Mouse (Mus musculus) CD4-positive, CD25-positive, alpha-beta regulatory T cell (primary cell): ENCODE results near the gene Scel. TPM values are rescaled to one million over a fixed set of nuclear protein-coding genes. Genes with fewer than 3 reads are reported as not detected.

Source experiments
- polyA plus RNA-seq: library from polyadenylated mRNA; unstranded; fragments of 100-300 nt; shearing (Covaris generic); gene quantifications from one replicate; pipeline ENCODE4 v1.2.1, GENCODE M21; 2017

The Scel gene
- polyA plus RNA-seq, result not detected

DNA sequence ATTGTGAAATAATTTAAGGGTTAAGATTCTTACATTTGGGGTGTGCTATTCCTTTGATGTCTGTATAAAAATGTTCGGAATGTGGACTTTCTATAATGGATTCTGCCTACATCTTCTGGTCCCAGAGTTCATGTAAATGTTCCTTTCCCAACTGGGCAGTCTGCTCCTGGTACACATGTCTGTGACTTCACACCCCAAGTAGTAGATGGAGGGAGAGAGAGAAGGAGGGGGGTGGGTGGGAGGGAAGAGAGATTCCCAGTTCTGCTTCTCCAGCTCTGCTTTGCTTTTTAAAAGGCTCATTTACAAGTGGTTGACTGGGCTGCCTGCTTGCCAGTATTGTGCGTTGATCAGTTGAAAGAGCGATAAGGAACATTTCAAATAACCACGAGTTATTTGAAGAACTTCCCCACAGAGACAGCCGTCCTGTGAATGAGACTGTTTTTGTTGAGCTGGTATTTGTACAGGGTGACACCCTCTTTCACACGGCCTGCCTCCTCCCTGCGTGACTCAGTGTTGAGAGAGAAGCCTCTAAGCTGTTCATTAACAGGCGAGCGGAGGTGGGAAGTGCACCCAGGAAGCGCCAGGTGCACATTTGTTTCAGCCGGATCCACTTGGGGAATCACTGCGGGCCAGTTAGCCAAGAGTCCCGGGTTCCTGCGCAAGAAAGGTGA, at the start of gene Scel:
Scel (plus strand) TSS at position 541 of the 671 bp plus-strand sequence.

DNA sequence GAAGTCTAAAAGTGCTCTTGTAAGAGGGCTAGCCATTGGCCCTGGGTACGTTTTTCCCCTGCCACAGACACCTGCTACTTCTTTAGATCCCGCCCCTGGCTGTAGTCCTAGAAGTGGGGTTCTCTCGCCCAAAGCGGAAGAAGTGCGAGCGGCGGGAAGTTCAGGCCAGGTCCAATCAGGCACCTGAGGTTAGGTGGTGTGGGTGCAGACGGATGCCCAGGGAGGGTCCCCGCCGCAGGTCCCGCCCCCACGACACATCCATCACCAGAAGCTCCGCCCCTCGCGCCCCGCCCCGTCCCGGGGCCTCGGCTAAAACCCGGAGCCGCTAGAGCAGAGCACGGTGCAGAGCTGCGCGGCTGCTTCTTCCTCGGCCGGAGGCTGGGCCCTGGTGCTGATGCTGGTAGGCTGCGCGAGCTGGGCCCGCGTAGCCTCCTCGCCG, 136.8 kb downstream of the Scel start, which contains the start of gene Slain1:
Slain1 (plus strand) TSS at position 333 of the 439 bp plus-strand sequence.

Other genes starting within 250 kb of the Scel start
- gene Mycbp2, start 166.5 kb upstream of the Scel start, polyA plus RNA-seq, result 68.6 TPM
- gene Slain1, start 136.9 kb downstream of the Scel start, polyA plus RNA-seq, result 98.7 TPM